Mouse (Mus musculus) ZHBTc4 (cell line): ENCODE data around the gene Agxt2.

ENCODE experiments used
- DNase-seq: peaks from one replicate; pipeline ENCODE4 v3.0.0-alpha.2; 2011; ENCODE audit warnings: low read depth, low spot score

Gene Agxt2

GRCm38 (mm10) chr15:10426545-10427266 lies 68.4 kb downstream of the Agxt2 start:
- no peak for DNase-seq

GRCm38 (mm10) chr15:10436893-10437292 lies 78.6 kb downstream of the Agxt2 start:
- DNase-seq: no peak

- DNase-seq: no peak
Measured at GRCm38 (mm10) chr15:10439963-10440362, 81.6 kb downstream of the Agxt2 start.

GRCm38 (mm10) chr15:10441493-10441892 lies 83.2 kb downstream of the Agxt2 start:
- no peak for DNase-seq

- DNase-seq: no peak
Measured at GRCm38 (mm10) chr15:10442275-10442674, 83.9 kb downstream of the Agxt2 start.

- DNase-seq: peak; percentile 26
Measured at GRCm38 (mm10) chr15:10447102-10447501, 88.8 kb downstream of the Agxt2 start.
